Mouse (Mus musculus) gastrocnemius, adult 8-10 months (tissue): Measurements from ENCODE around the gene 0610030E20Rik. TPM values are rescaled to one million over a fixed set of nuclear protein-coding genes. Genes with fewer than 3 reads are reported as not detected.

Experiments
- DNase-seq, 2 experiments: peaks; one replicate each; pipeline ENCODE4 v3.0.0; 2022; ENCODE audit warnings: low spot score in 2 of 2
- total RNA-seq, 4 experiments: library from RNA; stranded (reverse); gene quantifications; 2 replicates each; pipeline ENCODE4 v1.2.4; 2022

The 0610030E20Rik gene
- total RNA-seq, 4 experiments from 2014 or later: 7.7 to 9.6 (median 8.8) TPM

- peak; percentile 88 to 92 for DNase-seq
These were observed 43.0 kb downstream of the 0610030E20Rik start, which contains the start of gene Vamp8 for GRCm38 (mm10) chr6:72389941-72390771. Gene Vamp8 (minus strand): TSS chr6:72390703.

- peak in 1 of 2 experiments; percentile 28 for DNase-seq
These were observed 43.8 kb downstream of the 0610030E20Rik start for GRCm38 (mm10) chr6:72390795-72391521.

GRCm38 (mm10) chr6:72392341-72392740, 45.2 kb downstream of the 0610030E20Rik start:
- DNase-seq: no peak

- no peak for DNase-seq
These were observed 49.7 kb downstream of the 0610030E20Rik start for GRCm38 (mm10) chr6:72396837-72397251.

- DNase-seq: no peak
These were observed 52.9 kb downstream of the 0610030E20Rik start for GRCm38 (mm10) chr6:72399967-72400366.

- peak; percentile 64 to 68 for DNase-seq
These were observed 54.8 kb downstream of the 0610030E20Rik start for GRCm38 (mm10) chr6:72401875-72402274.

Other genes starting within 250 kb of the 0610030E20Rik start
- 10 to 100 TPM; 48.5 to 85.9 (median 71.1) TPM for gene St3gal5, start 249.7 kb upstream of the 0610030E20Rik start, total RNA-seq
- 1 to 10 TPM; 2.5 to 3.6 (median 3.2) TPM for gene Atoh8, start 111.7 kb upstream of the 0610030E20Rik start, total RNA-seq
- gene Sftpb, start 42.7 kb upstream of the 0610030E20Rik start, total RNA-seq: not detected
- 10 to 100 TPM; 18.0 to 21.4 (median 19.6) TPM for gene Usp39, start 2.1 kb upstream of the 0610030E20Rik start, total RNA-seq
- 10 to 100 TPM; 16.5 to 24.2 (median 20.8) TPM for gene Tmem150a, start 8.1 kb downstream of the 0610030E20Rik start, total RNA-seq
- gene Rnf181, start 19.6 kb downstream of the 0610030E20Rik start, total RNA-seq: 10 to 100 TPM; 23.5 to 29.8 (median 28.0) TPM
- 100 to 1,000 TPM; 103 to 116 (median 107) TPM for gene Vamp5, start 33.2 kb downstream of the 0610030E20Rik start, total RNA-seq
- 10 to 100 TPM; 37.1 to 47.8 (median 45.0) TPM for gene Vamp8, start 43.4 kb downstream of the 0610030E20Rik start, total RNA-seq
- 10 to 100 TPM; 10.3 to 13.5 (median 10.5) TPM for gene Ggcx, start 67.0 kb downstream of the 0610030E20Rik start, total RNA-seq
- gene Mat2a, start 92.2 kb downstream of the 0610030E20Rik start, total RNA-seq: 100 to 1,000 TPM in 2 of 4 experiments, 10 to 100 TPM in 2; 78.0 to 122 (median 99.0) TPM
- under 1 TPM; 0.29 to 0.61 (median 0.40) TPM for gene Sh2d6, start 174.4 kb downstream of the 0610030E20Rik start, total RNA-seq
- 10 to 100 TPM in 1 of 4 experiments, 1 to 10 TPM in 3; 8.5 to 12.4 (median 9.0) TPM for gene Capg, start 197.1 kb downstream of the 0610030E20Rik start, total RNA-seq